Mouse (Mus musculus): ENCODE data around the gene Nop53. TPM values are rescaled to one million over a fixed set of nuclear protein-coding genes. Genes with fewer than 3 reads are reported as not detected.

Gene Nop53
- polyA plus RNA-seq, 1 experiment from 2014 or later: 212 TPM

Other genes with a start within 250 kb of the Nop53 start
- gene Obox5, start 195.9 kb downstream of the Nop53 start, polyA plus RNA-seq (2015; fragmentation: Nextera tagmentation; extraction: Ambion mirVana): not detected in 2 replicates
- not detected in 2 replicates for gene Obox6, start 106.4 kb downstream of the Nop53 start, polyA plus RNA-seq (2015; fragmentation: Nextera tagmentation; extraction: Ambion mirVana)
- not detected in 2 replicates for gene Crx, start 66.1 kb downstream of the Nop53 start, polyA plus RNA-seq (2015; fragmentation: Nextera tagmentation; extraction: Ambion mirVana)
- not detected in 2 replicates for gene Crxos, start 63.5 kb downstream of the Nop53 start, polyA plus RNA-seq (2015; fragmentation: Nextera tagmentation; extraction: Ambion mirVana)
- gene Selenow, start 23.7 kb downstream of the Nop53 start, polyA plus RNA-seq (2015; fragmentation: Nextera tagmentation; extraction: Ambion mirVana): 690 and 706 TPM in 2 replicates
- gene Ehd2, start 21.5 kb upstream of the Nop53 start, polyA plus RNA-seq (2015; fragmentation: Nextera tagmentation; extraction: Ambion mirVana): 36.8 and 37.9 TPM in 2 replicates
- gene Bicra, start 101.8 kb upstream of the Nop53 start, polyA plus RNA-seq (2015; fragmentation: Nextera tagmentation; extraction: Ambion mirVana): 7.1 and 7.5 TPM in 2 replicates
- gene Zfp541, start 115.7 kb upstream of the Nop53 start, polyA plus RNA-seq (2015; fragmentation: Nextera tagmentation; extraction: Ambion mirVana): 0.04 and 0.09 TPM in 2 replicates
- 215 and 220 TPM in 2 replicates for gene Napa, start 152.4 kb upstream of the Nop53 start, polyA plus RNA-seq (2015; fragmentation: Nextera tagmentation; extraction: Ambion mirVana)
- gene Kptn, start 173.8 kb upstream of the Nop53 start, polyA plus RNA-seq (2015; fragmentation: Nextera tagmentation; extraction: Ambion mirVana): 33.9 and 36.8 TPM in 2 replicates
- gene Slc8a2, start 183.8 kb upstream of the Nop53 start, polyA plus RNA-seq (2015; fragmentation: Nextera tagmentation; extraction: Ambion mirVana): 0.12 and 0.17 TPM in 2 replicates
- 23.9 and 27.7 TPM in 2 replicates for gene Meis3, start 229.0 kb upstream of the Nop53 start, polyA plus RNA-seq (2015; fragmentation: Nextera tagmentation; extraction: Ambion mirVana)